Mouse (Mus musculus) C2C12 (cell line): ENCODE results near the gene Fermt1. TPM values are rescaled to one million over a fixed set of nuclear protein-coding genes. Genes with fewer than 3 reads are reported as not detected.

Source experiments
- H3K27me3 ChIP-seq: one replicate; pipeline ENCODE4 v1.6.1; 2011; ENCODE audit not compliant: control insufficient read depth, insufficient read depth, insufficient read length
- H3K36me3 ChIP-seq: one replicate; pipeline ENCODE4 v1.6.1; 2011; ENCODE audit not compliant: control insufficient read depth, insufficient read depth
- H3K4me3 ChIP-seq: one replicate; pipeline ENCODE4 v1.5.1; 2011; ENCODE audit warnings: mild to moderate bottlenecking, control low read depth; ENCODE audit not compliant: poor library complexity, insufficient read depth, severe bottlenecking
- H3K79me2 ChIP-seq: one replicate; pipeline ENCODE4 v1.6.1; 2011; ENCODE audit not compliant: control insufficient read depth, insufficient read depth
- H3K79me3 ChIP-seq: one replicate; pipeline ENCODE4 v1.6.1; 2011; ENCODE audit warnings: low read depth, control low read depth
- H3ac ChIP-seq: one replicate; pipeline ENCODE3; 2011; ENCODE audit warnings: low read depth; ENCODE audit not compliant: control insufficient read depth, insufficient read length
- CEBPB ChIP-seq: IDR thresholded peaks from one replicate; pipeline ENCODE4 v1.6.1; 2011; ENCODE audit warnings: low read depth, mild to moderate bottlenecking, control low read depth, moderate library complexity
- CTCF ChIP-seq: IDR thresholded peaks from one replicate; pipeline ENCODE4 v1.5.1; 2011; ENCODE audit not compliant: control insufficient read depth, insufficient read depth, insufficient read length
- FOSL1 ChIP-seq: IDR thresholded peaks from one replicate; pipeline ENCODE4 v1.8.0; 2011; ENCODE audit warnings: mild to moderate bottlenecking, low read length; ENCODE audit not compliant: poor library complexity, insufficient read depth, severe bottlenecking
- MAX ChIP-seq: IDR thresholded peaks from one replicate; pipeline ENCODE4 v1.6.1; 2011; ENCODE audit warnings: mild to moderate bottlenecking, control low read depth
- MYOD1 ChIP-seq: IDR thresholded peaks from one replicate; pipeline ENCODE4 v1.6.1; 2011; ENCODE audit warnings: low read depth; ENCODE audit not compliant: control insufficient read depth, insufficient read length
- MYOG ChIP-seq: IDR thresholded peaks from one replicate; pipeline ENCODE4 v1.6.1; 2011; ENCODE audit not compliant: control insufficient read depth, insufficient read length; ENCODE audit errors: extremely low read depth
- USF1 ChIP-seq: IDR thresholded peaks from one replicate; pipeline ENCODE4 v1.6.1; 2011; ENCODE audit warnings: low read depth, mild to moderate bottlenecking, control low read depth, moderate library complexity
- polyA plus RNA-seq: library from polyadenylated mRNA; unstranded; fragments of >200 nt; fragmentation: generic; extraction: Trizol; gene quantifications from one replicate; pipeline ENCODE4 v1.2.1, GENCODE M21; 2012; ENCODE audit warnings: missing spikeins

Gene Fermt1
- polyA plus RNA-seq, 1 experiment: not detected

GRCm38 (mm10) chr2:132898211-132898610 lies 47.5 kb downstream of the Fermt1 start:
- Histone ChIP-seq H3K4me3 (no peak overlapping the region), H3K27me3 (peaks cover 9% of the 10 kb centered on the region), H3K79me2 (no peaks in the 10 kb centered on the region), H3ac (no peak overlapping the region), H3K36me3 (no peaks in the 10 kb centered on the region), H3K79me3 (no peaks in the 10 kb centered on the region)
- TF ChIP-seq CEBPB: no peak
- no peak for TF ChIP-seq FOSL1
- no peak for TF ChIP-seq USF1
- no peak for TF ChIP-seq CTCF
- no peak for TF ChIP-seq MAX
- TF ChIP-seq MYOG: no peak
- no peak for TF ChIP-seq MYOD1

GRCm38 (mm10) chr2:132893826-132894225 lies 51.9 kb downstream of the Fermt1 start:
- no peak for TF ChIP-seq MYOG
- no peak for TF ChIP-seq MYOD1
- TF ChIP-seq CEBPB: no peak
- no peak for TF ChIP-seq USF1
- TF ChIP-seq MAX: no peak
- TF ChIP-seq FOSL1: no peak
- no peak for TF ChIP-seq CTCF
- Histone ChIP-seq H3K4me3 (no peak overlapping the region), H3K79me2 (no peaks in the 10 kb centered on the region), H3K79me3 (no peaks in the 10 kb centered on the region), H3K36me3 (no peaks in the 10 kb centered on the region), H3K27me3 (peaks cover 3% of the 10 kb centered on the region), H3ac (no peak overlapping the region)

- H3K27me3 ChIP-seq: peaks cover 18% of the 10 kb centered on the region
- H3K36me3 ChIP-seq: no peaks in the 10 kb centered on the region
- no peaks in the 10 kb centered on the region for H3K79me2 ChIP-seq
- TF ChIP-seq CTCF: no peak
- H3K4me3 ChIP-seq: no peak overlapping the region
- no peak overlapping the region for H3ac ChIP-seq
- no peaks in the 10 kb centered on the region for H3K79me3 ChIP-seq
Observed at GRCm38 (mm10) chr2:132885312-132885711, 60.4 kb downstream of the Fermt1 start.

GRCm38 (mm10) chr2:132884303-132884967 lies 61.3 kb downstream of the Fermt1 start:
- Histone ChIP-seq H3K79me3 (no peaks in the 10 kb centered on the region), H3K79me2 (no peaks in the 10 kb centered on the region), H3ac (no peak overlapping the region), H3K36me3 (no peaks in the 10 kb centered on the region), H3K27me3 (peaks cover 27% of the 10 kb centered on the region), H3K4me3 (no peak overlapping the region)
- TF ChIP-seq CTCF (no peak), MYOD1 (no peak), USF1 (no peak)

GRCm38 (mm10) chr2:132880844-132881645 lies 64.7 kb downstream of the Fermt1 start, which contains the start of gene Lrrn4:
Gene Lrrn4 (minus strand): TSS chr2:132880891.
- Histone ChIP-seq H3K36me3 (no peaks in the 10 kb centered on the region), H3K4me3 (no peak within 1 kb of the TSS), H3ac (no peak within 1 kb of the TSS), H3K79me2 (no peaks in the 10 kb centered on the region), H3K79me3 (no peaks in the 10 kb centered on the region), H3K27me3 (peaks cover 44% of the 10 kb centered on the region)
- no peak for TF ChIP-seq FOSL1
- TF ChIP-seq CTCF: no peak
- TF ChIP-seq USF1: no peak
- no peak for TF ChIP-seq CEBPB
- no peak for TF ChIP-seq MYOD1
- TF ChIP-seq MAX: no peak
- no peak for TF ChIP-seq MYOG
